Mouse (Mus musculus): ENCODE results near the gene Olfr1513. TPM values are rescaled to one million over a fixed set of nuclear protein-coding genes. Genes with fewer than 3 reads are reported as not detected.

Olfr1513 gene
- polyA plus RNA-seq (2014; fragmentation: Illumina TruSeq; extraction: RNeasy Lipid Tissue Mini Kit (QIAGEN cat#74804); ENCODE audit: low read depth, low replicate concordance): not detected

DNA sequence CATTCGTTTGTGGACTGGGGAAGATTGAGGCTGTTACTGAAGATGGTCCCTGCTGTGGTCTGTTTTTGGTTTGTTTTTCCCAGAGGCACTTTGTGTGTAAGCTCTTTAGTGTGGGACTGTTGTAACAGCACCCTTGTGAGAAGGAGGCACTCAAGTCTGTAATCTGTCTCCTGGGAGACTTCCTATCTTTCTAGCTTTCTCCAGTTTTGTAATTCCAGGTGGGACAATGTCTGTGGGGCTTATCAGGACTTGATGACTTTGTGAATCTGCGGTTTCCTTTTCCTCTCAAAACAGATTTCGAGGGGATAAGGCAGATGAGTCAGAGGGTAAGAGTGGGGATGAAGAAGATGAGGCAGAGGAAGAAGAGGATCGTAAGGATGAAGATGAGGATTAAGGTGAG is at the start of gene Olfr1513:
TSS of gene Olfr1513 (minus strand) at position 101 of the 400 bp plus-strand sequence.

GRCm38 (mm10) chr14:52397279-52397678 is 41.1 kb upstream of the Olfr1513 start, which contains the start of gene Olfr1511:
TSS of gene Olfr1511 (minus strand) at chr14:52397379.

DNA sequence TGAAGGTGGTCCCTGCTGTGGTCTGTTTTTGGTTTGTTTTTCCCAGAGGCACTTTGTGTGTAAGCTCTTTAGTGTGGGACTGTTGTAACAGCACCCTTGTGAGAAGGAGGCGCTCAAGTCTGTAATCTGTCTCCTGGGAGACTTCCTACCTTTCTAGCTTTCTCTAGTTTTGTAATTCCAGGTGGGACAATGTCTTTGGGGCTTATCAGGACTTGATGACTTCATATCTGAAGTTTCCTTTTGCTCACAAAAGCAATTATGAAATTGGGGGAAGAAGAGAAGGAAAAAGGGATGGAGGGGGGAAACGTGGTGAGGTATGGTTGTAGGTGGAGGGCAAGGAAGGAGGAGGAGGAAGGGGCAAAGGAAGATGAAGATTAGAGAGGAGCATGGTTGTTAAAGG is 22.9 kb upstream of the Olfr1513 start, which contains the start of gene Olfr1512:
TSS of gene Olfr1512 (minus strand) at position 101 of the 400 bp plus-strand sequence.

DNA sequence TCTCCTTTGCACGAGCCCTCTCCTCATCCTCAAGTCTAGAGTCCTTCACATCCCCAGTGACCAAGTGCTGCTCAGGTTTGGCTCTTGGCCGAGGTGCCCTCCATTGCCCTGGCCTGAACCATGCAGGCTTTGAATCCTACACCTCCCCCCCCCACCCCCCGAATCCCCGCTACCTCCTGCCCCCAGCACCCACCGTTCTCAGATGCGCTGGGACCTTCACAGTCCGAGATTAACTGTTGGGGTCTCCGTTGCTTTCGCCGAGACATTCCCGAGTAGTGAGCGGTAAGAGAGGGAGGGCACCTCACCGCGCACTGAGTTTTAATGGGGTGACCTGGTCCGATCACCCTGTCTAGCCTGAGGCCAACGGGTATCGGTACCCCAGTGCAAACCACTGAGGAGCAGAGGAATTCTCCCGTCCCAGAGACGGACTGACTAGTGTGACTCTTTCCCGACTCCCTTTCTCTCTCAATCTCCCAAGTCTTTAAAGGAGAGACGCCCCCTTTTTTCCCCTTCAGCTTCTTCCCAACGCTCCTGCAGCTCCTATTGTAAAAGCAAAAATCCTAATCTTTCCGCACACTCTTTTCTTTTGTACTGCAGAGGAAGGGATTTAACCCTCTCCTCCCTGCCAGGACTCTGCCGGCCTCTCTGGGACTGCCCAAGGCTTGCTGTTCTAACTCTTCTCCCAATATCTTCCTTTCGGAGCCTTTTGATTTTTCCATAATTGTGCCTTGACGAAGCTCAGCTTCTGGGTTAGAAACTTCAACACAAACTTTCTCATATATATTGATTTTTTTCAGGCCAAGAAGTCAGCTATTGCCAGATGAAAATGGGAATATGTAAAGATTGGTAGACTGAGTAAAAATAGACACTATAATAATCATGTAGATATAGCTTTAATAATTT is 28.0 kb downstream of the Olfr1513 start, which contains the start of gene Sall2:
TSS of gene Sall2 (minus strand) at position 853 of the 903 bp plus-strand sequence.

DNA sequence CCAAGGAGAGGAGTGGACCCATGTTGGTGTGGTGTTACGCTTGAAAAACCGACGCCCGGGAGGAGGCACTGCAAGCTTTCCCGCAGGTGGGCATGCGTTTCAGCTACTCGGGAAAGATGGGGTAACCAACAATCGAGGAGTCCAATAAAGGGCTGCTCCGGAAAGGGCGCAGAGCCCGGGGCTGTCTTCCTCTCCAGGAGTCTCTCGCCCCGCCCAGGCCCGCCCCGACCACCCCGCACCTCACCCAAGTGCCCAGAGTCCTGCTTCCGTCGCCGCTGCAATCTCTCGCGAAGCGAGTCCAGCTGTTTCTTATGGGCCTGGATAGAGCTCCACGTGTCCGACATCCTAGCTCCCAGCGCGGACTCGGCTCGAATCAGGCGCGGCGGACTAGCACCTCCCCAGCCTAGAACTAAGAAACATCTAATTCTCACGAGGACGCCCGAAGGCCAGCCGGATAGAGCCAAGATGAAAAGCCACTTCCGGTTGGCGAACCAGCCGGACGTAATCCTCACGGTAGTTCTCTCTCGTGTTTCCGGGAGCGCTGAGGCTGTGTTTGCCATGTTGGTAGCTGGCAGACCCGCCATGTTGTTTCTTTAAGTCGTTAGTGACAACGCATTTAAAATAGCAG is 51.5 kb downstream of the Olfr1513 start, which contains the start of gene Mettl3:
TSS of gene Mettl3 (minus strand) at position 485 of the 628 bp plus-strand sequence.

Other genes starting within 250 kb of the Olfr1513 start
- 341 TPM for gene Rpgrip1, start 245.7 kb downstream of the Olfr1513 start, polyA plus RNA-seq (2014; fragmentation: Illumina TruSeq; extraction: RNeasy Lipid Tissue Mini Kit (QIAGEN cat#74804); ENCODE audit: low read depth, low replicate concordance)
- gene Supt16, start 159.0 kb downstream of the Olfr1513 start, polyA plus RNA-seq (2014; fragmentation: Illumina TruSeq; extraction: RNeasy Lipid Tissue Mini Kit (QIAGEN cat#74804); ENCODE audit: low read depth, low replicate concordance): 67.2 TPM
- 86.5 TPM for gene Chd8, start 98.6 kb downstream of the Olfr1513 start, polyA plus RNA-seq (2014; fragmentation: Illumina TruSeq; extraction: RNeasy Lipid Tissue Mini Kit (QIAGEN cat#74804); ENCODE audit: low read depth, low replicate concordance)
- gene Tox4, start 77.3 kb downstream of the Olfr1513 start, polyA plus RNA-seq (2014; fragmentation: Illumina TruSeq; extraction: RNeasy Lipid Tissue Mini Kit (QIAGEN cat#74804); ENCODE audit: low read depth, low replicate concordance): 38.3 TPM
- 31.9 TPM for gene Rab2b, start 76.9 kb downstream of the Olfr1513 start, polyA plus RNA-seq (2014; fragmentation: Illumina TruSeq; extraction: RNeasy Lipid Tissue Mini Kit (QIAGEN cat#74804); ENCODE audit: low read depth, low replicate concordance)
- 16.2 TPM for gene Mettl3, start 51.3 kb downstream of the Olfr1513 start, polyA plus RNA-seq (2014; fragmentation: Illumina TruSeq; extraction: RNeasy Lipid Tissue Mini Kit (QIAGEN cat#74804); ENCODE audit: low read depth, low replicate concordance)
- gene Sall2, start 27.6 kb downstream of the Olfr1513 start, polyA plus RNA-seq (2014; fragmentation: Illumina TruSeq; extraction: RNeasy Lipid Tissue Mini Kit (QIAGEN cat#74804); ENCODE audit: low read depth, low replicate concordance): 0.46 TPM
- gene Olfr1512, start 22.8 kb upstream of the Olfr1513 start, polyA plus RNA-seq (2014; fragmentation: Illumina TruSeq; extraction: RNeasy Lipid Tissue Mini Kit (QIAGEN cat#74804); ENCODE audit: low read depth, low replicate concordance): not detected
- gene Olfr1511, start 41.0 kb upstream of the Olfr1513 start, polyA plus RNA-seq (2014; fragmentation: Illumina TruSeq; extraction: RNeasy Lipid Tissue Mini Kit (QIAGEN cat#74804); ENCODE audit: low read depth, low replicate concordance): not detected
- gene Olfr1510, start 58.0 kb upstream of the Olfr1513 start, polyA plus RNA-seq (2014; fragmentation: Illumina TruSeq; extraction: RNeasy Lipid Tissue Mini Kit (QIAGEN cat#74804); ENCODE audit: low read depth, low replicate concordance): not detected
- gene Olfr1509, start 86.6 kb upstream of the Olfr1513 start, polyA plus RNA-seq (2014; fragmentation: Illumina TruSeq; extraction: RNeasy Lipid Tissue Mini Kit (QIAGEN cat#74804); ENCODE audit: low read depth, low replicate concordance): 2.7 TPM
- gene Olfr1508, start 111.1 kb upstream of the Olfr1513 start, polyA plus RNA-seq (2014; fragmentation: Illumina TruSeq; extraction: RNeasy Lipid Tissue Mini Kit (QIAGEN cat#74804); ENCODE audit: low read depth, low replicate concordance): not detected
- not detected for gene Olfr1507, start 139.3 kb upstream of the Olfr1513 start, polyA plus RNA-seq (2014; fragmentation: Illumina TruSeq; extraction: RNeasy Lipid Tissue Mini Kit (QIAGEN cat#74804); ENCODE audit: low read depth, low replicate concordance)

Measured in testis, adult 10 weeks (tissue).